Mouse (Mus musculus) heart, postnatal 4 days (tissue): ENCODE results near the gene Gnptg. TPM values are rescaled to one million over a fixed set of nuclear protein-coding genes. Genes with fewer than 3 reads are reported as not detected.
A peak's percentile ranks its signal among the peaks of the same experiment; 100 is the strongest.

Experiments used
- DNase-seq: peaks from one replicate; pipeline ENCODE4 v3.0.0; 2021
- total RNA-seq, 2 experiments: library from RNA; stranded (reverse); gene quantifications; 2 replicates each; pipeline ENCODE4 v1.2.3; 2021

The Gnptg gene
- 10 to 100 TPM; 11.2 to 14.9 TPM for total RNA-seq

GRCm38 (mm10) chr17:25239695-25240636 lies at the start of gene Gnptg, which contains the start of gene Tsr3:
Gene Gnptg (minus strand): TSS chr17:25240124.
Gene Tsr3 (plus strand): TSS chr17:25240170.
- DNase-seq, result peak; percentile 85

GRCm38 (mm10) chr17:25288842-25289241 lies 48.9 kb upstream of the Gnptg start:
- peak; percentile 51 for DNase-seq

DNA sequence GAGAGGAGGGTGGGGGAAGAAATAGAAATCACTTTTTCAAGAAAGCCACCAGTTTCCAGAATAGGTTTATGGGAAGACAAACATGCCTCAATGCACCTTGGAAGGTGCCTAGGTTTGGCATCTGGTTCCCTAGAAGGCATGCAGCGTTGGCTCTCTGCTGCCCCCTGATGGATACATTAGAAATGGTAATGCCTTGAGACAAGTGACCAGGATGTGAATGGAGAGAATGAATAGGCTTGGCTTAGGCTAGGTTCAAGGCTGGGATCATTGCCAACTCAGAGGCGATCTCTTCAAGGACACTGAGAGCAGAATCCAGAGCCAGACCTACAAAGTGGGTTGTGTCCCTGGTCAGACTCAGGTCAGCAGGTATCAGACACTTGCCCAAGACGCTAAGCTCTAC lies 45.1 kb upstream of the Gnptg start:
- peak; percentile 78 for DNase-seq

DNA sequence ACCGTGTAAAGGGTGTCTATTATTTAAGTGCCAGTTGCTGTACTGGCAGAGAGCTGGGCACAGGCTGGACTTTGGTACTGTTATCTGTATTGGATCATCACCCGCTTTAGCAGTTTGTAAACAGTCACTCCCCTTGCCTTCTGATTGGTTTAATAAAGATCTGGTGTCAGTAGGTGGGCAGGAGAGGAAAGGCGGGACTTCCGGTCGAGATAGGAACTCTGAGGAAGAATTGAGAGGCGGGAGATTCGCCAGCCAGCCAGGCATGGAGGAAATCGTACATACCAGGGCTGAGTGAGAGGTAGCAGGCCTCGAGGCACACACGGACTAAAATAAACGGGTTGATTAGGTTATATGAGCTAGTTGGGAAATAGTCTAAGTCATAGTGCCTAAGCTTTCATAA lies 42.2 kb upstream of the Gnptg start:
- DNase-seq, result peak; percentile 55

DNA sequence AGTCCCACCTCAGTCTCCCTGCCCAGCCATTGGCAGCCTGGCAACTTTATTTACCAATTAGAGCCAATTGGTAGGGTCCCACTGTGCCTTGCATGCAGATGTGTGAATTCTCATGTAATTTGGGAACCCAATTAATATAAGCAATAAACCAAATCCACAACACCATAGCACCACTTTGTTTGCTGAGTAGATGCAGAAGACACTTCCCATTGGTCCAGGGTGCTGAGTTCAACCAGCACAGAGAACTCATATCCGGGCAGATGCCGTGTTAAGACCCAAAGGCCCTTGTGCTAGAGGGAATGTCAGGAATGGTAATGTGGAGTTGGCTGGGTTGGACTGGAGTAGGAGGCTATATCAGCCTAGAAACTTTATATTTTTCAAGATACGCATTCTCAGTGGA lies 35.9 kb upstream of the Gnptg start:
- no peak for DNase-seq

- DNase-seq, result no peak
These were observed 34.8 kb upstream of the Gnptg start, which contains the start of gene Ube2i for GRCm38 (mm10) chr17:25274571-25275346. Gene Ube2i (minus strand): TSS chr17:25274622.

GRCm38 (mm10) chr17:25273706-25274501 lies 34.0 kb upstream of the Gnptg start:
- DNase-seq, result peak; percentile 97

DNA sequence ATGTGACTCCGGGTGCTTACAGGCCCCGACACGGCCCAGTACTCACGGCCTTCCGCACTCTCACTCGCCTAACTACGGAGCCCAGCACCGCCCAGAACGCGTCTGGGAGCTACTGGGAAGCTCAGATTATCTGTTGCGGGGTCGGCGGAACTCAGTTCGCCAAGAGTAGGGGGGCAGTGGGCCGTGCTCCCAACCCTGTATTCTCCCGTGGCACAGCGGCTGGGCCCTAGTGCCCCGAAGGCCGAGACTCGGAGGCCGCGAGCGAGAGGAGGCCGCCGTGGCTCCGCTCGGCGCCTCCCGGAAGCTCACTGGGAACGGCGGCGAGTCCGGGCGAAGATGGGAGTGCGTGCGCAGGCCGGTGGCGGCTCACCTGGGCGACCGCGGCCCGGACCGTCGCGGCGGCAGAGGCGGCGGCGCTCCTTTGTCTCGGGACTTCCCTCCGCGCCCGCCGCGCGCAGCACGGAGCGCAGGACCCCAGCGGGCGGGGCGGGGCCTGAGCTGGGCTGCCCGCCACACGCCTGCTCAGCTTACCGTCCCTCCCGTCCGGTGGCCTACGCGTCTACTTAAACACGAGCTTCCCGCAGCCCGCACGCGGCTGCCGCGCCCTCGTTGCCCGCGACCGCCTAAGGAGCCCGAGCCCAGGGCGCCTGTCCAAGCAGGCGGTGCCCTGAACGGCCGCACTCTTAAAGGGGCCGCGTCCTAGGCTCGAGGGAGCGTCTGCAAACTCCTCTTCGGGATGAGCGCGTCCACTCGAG lies 33.2 kb upstream of the Gnptg start:
- DNase-seq, result peak; percentile 87

- no peak for DNase-seq
These were observed 32.4 kb upstream of the Gnptg start for GRCm38 (mm10) chr17:25272326-25272725.

- no peak for DNase-seq
These were observed 30.9 kb upstream of the Gnptg start for GRCm38 (mm10) chr17:25270795-25271335.

DNA sequence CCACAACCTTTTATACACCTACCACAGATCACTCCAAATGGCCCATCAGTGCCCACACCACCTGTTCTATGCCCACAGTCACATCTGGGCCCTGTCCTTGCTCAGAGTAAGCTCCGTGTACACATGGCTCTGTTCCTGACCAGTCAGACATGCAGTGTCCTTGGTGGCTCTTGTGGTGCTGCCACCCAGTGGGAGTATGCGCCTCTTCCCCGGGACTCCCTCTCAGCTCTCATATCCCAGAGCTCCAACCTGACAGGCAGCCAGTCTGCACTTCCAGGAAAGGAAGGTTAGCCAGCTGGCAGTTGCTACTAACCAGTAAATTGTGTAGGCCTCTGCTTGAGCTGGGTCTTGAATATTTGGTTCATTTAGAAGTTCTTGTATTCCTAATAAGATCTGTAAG lies 24.5 kb upstream of the Gnptg start:
- peak; percentile 54 for DNase-seq

- DNase-seq, result no peak
These were observed 17.9 kb upstream of the Gnptg start for GRCm38 (mm10) chr17:25257804-25258261.

DNA sequence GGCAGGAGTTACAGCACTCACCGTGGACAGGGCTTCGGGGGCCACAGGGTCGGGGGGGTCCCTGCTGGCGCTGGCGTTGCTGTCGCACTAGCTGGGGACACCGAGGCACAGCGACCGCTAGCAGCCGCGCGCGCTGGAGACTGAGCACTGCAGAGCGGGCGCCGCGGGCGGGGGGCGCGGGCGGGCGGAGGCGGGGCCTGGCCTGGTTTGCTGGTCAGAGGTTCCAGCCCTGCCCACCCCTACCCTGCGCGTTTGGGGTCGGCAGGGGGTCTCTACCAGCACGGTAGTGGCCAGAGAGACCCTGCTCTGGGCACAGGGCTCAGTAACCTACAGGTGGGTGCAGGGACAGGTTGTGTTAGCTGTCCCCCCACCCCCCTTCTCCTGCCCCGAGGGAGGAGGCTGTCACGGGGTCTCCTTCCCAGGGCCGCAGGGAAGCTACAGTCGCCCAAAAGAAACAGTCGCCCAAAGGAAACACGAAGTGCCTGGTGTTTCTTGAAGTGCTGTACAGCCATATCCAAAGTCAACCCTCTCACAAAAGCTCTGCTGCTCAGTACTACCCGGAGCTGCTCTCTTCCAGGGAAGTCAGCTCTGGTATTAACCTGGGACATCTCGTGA lies 16.3 kb upstream of the Gnptg start, which contains the start of gene Baiap3:
TSS of gene Baiap3 (minus strand) at position 225 of the 615 bp plus-strand sequence.
- DNase-seq, result no peak

- DNase-seq, result no peak
These were observed 15.2 kb upstream of the Gnptg start for GRCm38 (mm10) chr17:25255110-25255509.

DNA sequence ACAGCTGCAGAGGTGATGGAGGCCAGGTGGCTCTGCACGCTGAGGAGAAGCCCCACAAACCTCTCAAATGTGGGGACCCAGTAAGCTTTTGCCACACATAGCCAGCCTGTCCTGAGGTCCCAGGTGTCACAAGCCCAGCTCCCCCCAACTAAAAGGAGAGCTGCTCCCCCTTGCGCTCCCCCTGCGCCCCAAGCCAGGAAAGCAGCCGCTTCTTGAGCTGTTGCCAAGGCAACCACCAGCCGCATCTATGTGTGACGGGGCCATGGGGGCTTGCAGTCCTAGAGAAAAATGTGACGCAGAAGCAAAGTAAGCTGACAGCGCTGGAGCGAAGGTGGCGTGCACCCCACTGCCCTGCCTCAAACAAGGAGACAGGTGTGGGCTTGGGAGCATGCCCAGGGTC lies 13.8 kb upstream of the Gnptg start:
- DNase-seq, result no peak

DNA sequence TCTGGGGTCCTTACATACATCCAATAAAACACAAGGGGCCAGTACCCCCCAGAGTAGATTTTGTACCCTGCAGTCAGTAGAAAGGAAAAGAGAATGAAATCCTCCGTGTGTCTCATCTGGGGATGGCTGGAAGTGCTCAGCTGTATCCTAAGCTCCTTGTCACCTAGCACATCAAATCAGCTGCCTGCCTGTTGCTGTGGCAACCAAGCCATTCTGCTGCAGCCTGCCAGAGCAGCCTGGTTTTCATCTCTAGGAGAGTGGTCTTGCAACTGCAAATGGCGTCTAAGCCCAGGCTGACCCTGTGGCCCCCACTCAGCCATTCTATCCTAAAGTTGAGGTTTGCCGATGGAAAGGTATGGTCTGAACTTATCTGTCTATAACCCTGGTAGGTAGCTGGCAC lies 12.7 kb upstream of the Gnptg start:
- DNase-seq, result no peak

GRCm38 (mm10) chr17:25250181-25250835 lies 10.4 kb upstream of the Gnptg start:
- no peak for DNase-seq

DNA sequence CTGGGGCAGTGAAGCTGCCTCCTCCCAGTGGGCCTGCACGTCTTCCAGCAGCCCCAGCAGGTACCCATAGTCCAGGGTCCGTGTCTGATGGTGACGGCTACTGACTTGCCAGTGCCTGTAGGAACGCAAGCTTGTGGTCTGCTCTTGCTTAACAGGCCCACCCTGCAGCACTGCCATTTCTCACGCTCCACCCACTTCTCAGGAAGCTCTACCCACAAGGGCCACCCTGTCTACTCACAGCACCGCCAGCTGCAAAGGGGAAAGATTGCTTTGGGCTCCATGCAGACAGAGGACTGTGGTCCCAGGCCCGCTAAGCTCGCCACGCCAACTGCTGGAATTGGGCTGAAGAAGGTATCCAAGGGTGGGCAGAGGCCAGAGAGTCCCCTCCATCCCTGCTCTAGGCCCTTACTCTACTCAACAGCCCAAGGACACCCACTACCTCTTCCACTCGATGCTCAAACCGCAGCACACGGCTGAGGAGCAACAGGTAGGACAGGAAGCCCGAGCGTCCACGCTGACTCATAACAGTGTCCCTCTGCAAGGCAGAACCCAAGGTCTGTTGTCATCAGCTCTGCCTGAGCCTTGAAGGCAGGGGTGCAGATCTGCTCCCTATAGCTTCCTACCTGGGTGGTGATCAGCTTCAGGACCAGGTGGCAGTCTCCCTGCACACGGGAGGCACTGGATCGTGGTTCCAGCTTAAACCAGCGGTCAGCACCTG lies 8.3 kb upstream of the Gnptg start:
- no peak for DNase-seq

DNA sequence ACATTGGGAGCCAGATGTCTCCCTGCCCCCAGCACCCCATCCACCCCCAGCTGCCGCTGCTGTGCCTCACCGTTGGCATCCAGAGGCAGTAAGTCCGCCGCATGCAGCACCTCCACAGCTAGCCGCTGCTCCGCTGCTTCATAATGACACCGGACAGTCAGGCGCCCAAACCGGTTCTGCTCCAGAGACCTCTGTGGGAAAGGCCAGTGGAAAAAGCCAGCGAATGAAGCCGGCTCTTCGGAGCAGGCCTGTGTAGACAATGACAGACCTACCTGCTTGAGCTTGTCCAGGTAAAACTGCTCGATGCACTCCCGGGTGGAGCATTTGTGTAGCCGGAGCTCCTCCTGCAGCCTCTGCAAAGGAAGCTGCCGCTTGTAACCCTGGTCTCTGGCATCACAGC lies 4.3 kb upstream of the Gnptg start:
- DNase-seq, result no peak
